Mouse (Mus musculus): ENCODE measurements around the gene Clock.

GRCm38 (mm10) chr5:76162926-76163325 lies 141.7 kb downstream of the Clock start:
- TF ChIP-seq CTCF (IDR thresholded peaks at IDR 0.05; ENCODE audit: borderline replicate concordance, insufficient read depth, low read length) (no peak), POLR2A (IDR thresholded peaks at IDR 0.05; ENCODE audit: low read depth, low read length) (no peak)
